Mouse (Mus musculus): ENCODE results near the gene Abcg5. TPM values are rescaled to one million over a fixed set of nuclear protein-coding genes. Genes with fewer than 3 reads are reported as not detected.

The Abcg5 gene
- total RNA-seq, 1 experiment: 0.27 TPM

DNA sequence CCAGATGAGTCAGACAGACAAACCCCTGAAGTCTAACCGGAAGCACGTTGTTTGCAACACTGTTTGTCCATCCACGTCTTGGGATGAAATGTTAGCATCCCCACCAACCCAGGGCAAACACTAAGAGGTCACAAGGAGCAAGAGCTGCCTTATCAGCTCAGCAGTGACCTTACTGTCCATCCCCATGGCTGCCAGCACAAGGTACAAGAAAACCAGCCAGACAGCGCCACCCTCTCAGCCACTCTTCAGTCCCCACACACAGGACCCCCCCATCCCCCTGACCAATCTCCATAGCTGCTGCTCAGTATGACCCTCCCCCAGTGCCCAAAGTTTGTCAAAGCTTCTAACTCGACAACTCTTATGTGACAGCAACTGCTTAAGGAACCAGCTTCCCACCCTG lies 34.6 kb upstream of the Abcg5 start:
- no peak overlapping the region for H3K9ac ChIP-seq (ENCODE audit: insufficient read depth, low read depth, low read length, poor library complexity, severe bottlenecking)
- H3K4me3 ChIP-seq (ENCODE audit: insufficient read depth in 1 of 2, low read depth in 1 of 2, low read length in 2 of 2, poor library complexity in 1 of 2, severe bottlenecking in 1 of 2): no peak overlapping the region
- H3K9me3 ChIP-seq (ENCODE audit: control insufficient read depth, insufficient read depth, low read depth, low read length): no peaks in the 10 kb centered on the region
- in situ Hi-C loops (cut with MboI; ENCODE audit: low sequenced_read_pairs in 2 of 2, unreplicated experiment in 2 of 2): no loop called here
- TF ChIP-seq ZC3H11A (IDR thresholded peaks at IDR 0.05; ENCODE audit: borderline replicate concordance, low read depth, low read length): no peak
- TF ChIP-seq HCFC1 (IDR thresholded peaks at IDR 0.05; ENCODE audit: borderline replicate concordance, insufficient read depth, low read length): no peak
- no peak for TF ChIP-seq MAFK (IDR thresholded peaks at IDR 0.05; ENCODE audit: insufficient read depth, low read depth, low read length)
- no peak for TF ChIP-seq CHD2 (IDR thresholded peaks at IDR 0.05; ENCODE audit: low read depth, low read length)
- no peak for TF ChIP-seq ZNF384 (IDR thresholded peaks at IDR 0.05; ENCODE audit: low read depth, low read length)
- peaks cover 12 to 20% of the 10 kb centered on the region in 2 experiments for H3K4me1 ChIP-seq (ENCODE audit: control insufficient read depth in 2 of 2, insufficient read depth in 2 of 2, low read length in 2 of 2, poor library complexity in 1 of 2)
- DNase-seq (ENCODE audit: low read depth, low spot score): no peak
- peaks cover 18% of the 10 kb centered on the region for H3K36me3 ChIP-seq (ENCODE audit: control insufficient read depth, insufficient read depth, low read length, poor library complexity, severe bottlenecking)
- H3K27ac ChIP-seq (ENCODE audit: insufficient read depth, low read depth, low read length, poor library complexity, severe bottlenecking): no peak overlapping the region

DNA sequence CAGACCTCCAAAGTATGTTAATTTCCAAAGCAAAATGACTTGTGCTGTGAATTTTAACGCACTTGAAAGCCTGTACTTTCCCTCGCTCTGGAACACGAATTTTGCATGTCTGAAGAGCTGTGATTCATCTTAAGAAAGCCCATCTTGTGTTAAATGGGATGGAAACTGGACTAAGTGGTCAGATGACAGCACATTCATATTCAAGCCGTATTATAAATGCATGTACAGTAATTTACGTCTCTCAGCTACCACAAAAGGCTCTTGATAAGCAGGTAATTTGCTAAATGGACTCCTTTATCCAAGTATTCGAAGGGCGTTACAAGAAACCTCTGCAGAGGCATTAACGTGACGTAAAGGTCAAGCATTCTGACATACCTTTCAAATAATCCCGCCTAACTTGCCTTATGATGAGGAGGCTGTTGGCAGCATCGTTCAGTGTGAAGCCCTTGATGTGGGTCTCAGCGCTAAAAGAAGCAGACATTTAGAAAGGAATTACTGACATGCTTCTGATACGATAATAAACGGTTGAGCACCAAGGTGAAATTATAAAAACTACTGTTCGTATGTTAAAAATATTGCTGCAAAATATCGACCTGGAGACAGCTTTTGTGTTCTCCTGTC lies 33.6 kb upstream of the Abcg5 start:
- no peaks in the 10 kb centered on the region for H3K9me3 ChIP-seq (ENCODE audit: control insufficient read depth, insufficient read depth, low read depth, low read length)
- DNase-seq (ENCODE audit: low read depth, low spot score): no peak
- no peak overlapping the region for H3K4me3 ChIP-seq (ENCODE audit: insufficient read depth in 1 of 2, low read depth in 1 of 2, low read length in 2 of 2, poor library complexity in 1 of 2, severe bottlenecking in 1 of 2)
- in situ Hi-C loops (cut with MboI; ENCODE audit: low sequenced_read_pairs in 2 of 2, unreplicated experiment in 2 of 2): no loop called here
- H3K36me3 ChIP-seq (ENCODE audit: control insufficient read depth, insufficient read depth, low read length, poor library complexity, severe bottlenecking): peaks cover 13% of the 10 kb centered on the region
- H3K4me1 ChIP-seq (ENCODE audit: control insufficient read depth in 2 of 2, insufficient read depth in 2 of 2, low read length in 2 of 2, poor library complexity in 1 of 2): peaks cover 12 to 20% of the 10 kb centered on the region in 2 experiments
- TF ChIP-seq ZC3H11A (IDR thresholded peaks at IDR 0.05; ENCODE audit: borderline replicate concordance, low read depth, low read length) (no peak), HCFC1 (IDR thresholded peaks at IDR 0.05; ENCODE audit: borderline replicate concordance, insufficient read depth, low read length) (no peak), CHD2 (IDR thresholded peaks at IDR 0.05; ENCODE audit: low read depth, low read length) (no peak), MAFK (IDR thresholded peaks at IDR 0.05; ENCODE audit: insufficient read depth, low read depth, low read length) (no peak), ZNF384 (IDR thresholded peaks at IDR 0.05; ENCODE audit: low read depth, low read length) (no peak)
- no peak overlapping the region for H3K27ac ChIP-seq (ENCODE audit: insufficient read depth, low read depth, low read length, poor library complexity, severe bottlenecking)
- H3K9ac ChIP-seq (ENCODE audit: insufficient read depth, low read depth, low read length, poor library complexity, severe bottlenecking): no peak overlapping the region

DNA sequence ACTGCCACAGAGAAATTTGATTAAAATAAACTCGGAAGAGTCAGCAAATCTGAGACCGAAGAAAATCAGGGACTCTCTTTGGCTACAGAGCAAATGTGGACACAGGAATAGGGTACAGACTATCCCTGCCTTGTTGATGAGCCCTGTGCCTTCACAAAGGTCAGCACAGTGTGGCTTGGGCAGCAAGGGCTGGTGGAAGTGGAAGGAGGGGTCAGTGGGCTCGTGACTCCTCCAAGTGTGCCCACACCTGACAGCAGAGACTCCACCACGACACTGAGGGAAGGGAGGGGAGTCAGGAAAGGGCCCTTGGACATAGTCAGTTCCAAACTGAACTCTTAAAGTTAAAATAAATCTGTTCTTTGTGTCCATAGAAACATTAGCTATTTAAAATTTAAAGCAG lies 32.1 kb upstream of the Abcg5 start:
- Histone ChIP-seq H3K36me3 (ENCODE audit: control insufficient read depth, insufficient read depth, low read length, poor library complexity, severe bottlenecking) (peaks cover 18% of the 10 kb centered on the region), H3K9ac (ENCODE audit: insufficient read depth, low read depth, low read length, poor library complexity, severe bottlenecking) (no peak overlapping the region), H3K4me1 (ENCODE audit: control insufficient read depth in 2 of 2, insufficient read depth in 2 of 2, low read length in 2 of 2, poor library complexity in 1 of 2) (peaks cover 12 to 15% of the 10 kb centered on the region in 2 experiments), H3K9me3 (ENCODE audit: control insufficient read depth, insufficient read depth, low read depth, low read length) (no peaks in the 10 kb centered on the region), H3K27ac (ENCODE audit: insufficient read depth, low read depth, low read length, poor library complexity, severe bottlenecking) (no peak overlapping the region), H3K4me3 (ENCODE audit: insufficient read depth in 1 of 2, low read depth in 1 of 2, low read length in 2 of 2, poor library complexity in 1 of 2, severe bottlenecking in 1 of 2) (no peak overlapping the region)
- in situ Hi-C loops (cut with MboI; ENCODE audit: low sequenced_read_pairs in 2 of 2, unreplicated experiment in 2 of 2): no loop called here
- no peak for DNase-seq (ENCODE audit: low read depth, low spot score)
- TF ChIP-seq CHD2 (IDR thresholded peaks at IDR 0.05; ENCODE audit: low read depth, low read length) (no peak), ZNF384 (IDR thresholded peaks at IDR 0.05; ENCODE audit: low read depth, low read length) (no peak), MAFK (IDR thresholded peaks at IDR 0.05; ENCODE audit: insufficient read depth, low read depth, low read length) (no peak), ZC3H11A (IDR thresholded peaks at IDR 0.05; ENCODE audit: borderline replicate concordance, low read depth, low read length) (no peak)

DNA sequence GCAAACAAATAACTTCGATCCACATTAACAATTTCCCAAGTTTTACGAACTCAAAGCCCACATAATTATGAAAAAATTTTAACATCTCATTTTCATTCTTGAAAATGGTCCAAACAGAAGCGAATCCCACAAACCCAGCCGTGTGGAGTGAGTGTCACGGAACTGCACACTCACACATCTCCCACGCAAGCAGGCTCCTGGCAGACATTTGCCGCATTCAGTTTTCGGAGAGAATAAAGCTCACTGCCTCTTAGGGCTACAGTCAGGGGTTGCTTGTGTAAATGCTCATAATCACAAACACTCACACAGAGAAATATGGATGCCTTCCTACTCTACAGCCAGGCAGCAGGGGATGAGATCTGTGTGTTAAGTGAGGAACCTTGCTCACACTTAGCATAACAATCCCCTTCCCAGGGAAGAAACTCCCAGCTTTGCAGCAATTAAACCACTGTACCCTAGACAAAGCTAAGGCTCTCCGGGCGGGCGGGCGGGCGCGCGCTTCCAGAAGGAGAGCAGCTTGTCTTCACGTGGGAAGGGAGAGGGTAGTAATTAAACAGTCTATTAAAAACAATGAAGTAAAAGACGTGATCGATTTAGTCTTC lies 30.9 kb upstream of the Abcg5 start:
- peak; percentile 56 for DNase-seq (ENCODE audit: low read depth, low spot score)
- H3K36me3 ChIP-seq (ENCODE audit: control insufficient read depth, insufficient read depth, low read length, poor library complexity, severe bottlenecking): peaks cover 24% of the 10 kb centered on the region
- no peaks in the 10 kb centered on the region for H3K9me3 ChIP-seq (ENCODE audit: control insufficient read depth, insufficient read depth, low read depth, low read length)
- H3K4me1 ChIP-seq (ENCODE audit: control insufficient read depth in 2 of 2, insufficient read depth in 2 of 2, low read length in 2 of 2, poor library complexity in 1 of 2): peaks cover 12 to 18% of the 10 kb centered on the region in 2 experiments
- no peak overlapping the region; a peak in 1 of 4 replicates for H3K4me3 ChIP-seq (ENCODE audit: insufficient read depth in 1 of 2, low read depth in 1 of 2, low read length in 2 of 2, poor library complexity in 1 of 2, severe bottlenecking in 1 of 2)
- no peak overlapping the region for H3K27ac ChIP-seq (ENCODE audit: insufficient read depth, low read depth, low read length, poor library complexity, severe bottlenecking)
- TF ChIP-seq ZNF384 (IDR thresholded peaks at IDR 0.05; ENCODE audit: low read depth, low read length) (no peak), HCFC1 (IDR thresholded peaks at IDR 0.05; ENCODE audit: borderline replicate concordance, insufficient read depth, low read length) (no peak), MAFK (IDR thresholded peaks at IDR 0.05; ENCODE audit: insufficient read depth, low read depth, low read length) (no peak), CHD2 (IDR thresholded peaks at IDR 0.05; ENCODE audit: low read depth, low read length) (no peak), ZC3H11A (IDR thresholded peaks at IDR 0.05; ENCODE audit: borderline replicate concordance, low read depth, low read length) (no peak)
- in situ Hi-C loops (cut with MboI; ENCODE audit: low sequenced_read_pairs in 2 of 2, unreplicated experiment in 2 of 2): no loop called here
- H3K9ac ChIP-seq (ENCODE audit: insufficient read depth, low read depth, low read length, poor library complexity, severe bottlenecking): no peak overlapping the region

Measured in ES-E14 (cell line).